Mouse (Mus musculus) gastrocnemius, postnatal 4 days (tissue): Measurements from ENCODE around the gene Znhit1. TPM values are rescaled to one million over a fixed set of nuclear protein-coding genes. Genes with fewer than 3 reads are reported as not detected.

ENCODE experiments used
- DNase-seq, 2 experiments: peaks; one replicate each; pipeline ENCODE4 v3.0.0; 2021 to 2022; ENCODE audit warnings: low spot score in 2 of 2, mixed read lengths in 2 of 2
- total RNA-seq, 2 experiments: library from RNA; stranded (reverse); gene quantifications; 2 replicates each; pipeline ENCODE4 v1.2.3; 2021

The Znhit1 gene
- total RNA-seq, 2 experiments from 2014 or later: 40.4 to 45.4 TPM

DNA sequence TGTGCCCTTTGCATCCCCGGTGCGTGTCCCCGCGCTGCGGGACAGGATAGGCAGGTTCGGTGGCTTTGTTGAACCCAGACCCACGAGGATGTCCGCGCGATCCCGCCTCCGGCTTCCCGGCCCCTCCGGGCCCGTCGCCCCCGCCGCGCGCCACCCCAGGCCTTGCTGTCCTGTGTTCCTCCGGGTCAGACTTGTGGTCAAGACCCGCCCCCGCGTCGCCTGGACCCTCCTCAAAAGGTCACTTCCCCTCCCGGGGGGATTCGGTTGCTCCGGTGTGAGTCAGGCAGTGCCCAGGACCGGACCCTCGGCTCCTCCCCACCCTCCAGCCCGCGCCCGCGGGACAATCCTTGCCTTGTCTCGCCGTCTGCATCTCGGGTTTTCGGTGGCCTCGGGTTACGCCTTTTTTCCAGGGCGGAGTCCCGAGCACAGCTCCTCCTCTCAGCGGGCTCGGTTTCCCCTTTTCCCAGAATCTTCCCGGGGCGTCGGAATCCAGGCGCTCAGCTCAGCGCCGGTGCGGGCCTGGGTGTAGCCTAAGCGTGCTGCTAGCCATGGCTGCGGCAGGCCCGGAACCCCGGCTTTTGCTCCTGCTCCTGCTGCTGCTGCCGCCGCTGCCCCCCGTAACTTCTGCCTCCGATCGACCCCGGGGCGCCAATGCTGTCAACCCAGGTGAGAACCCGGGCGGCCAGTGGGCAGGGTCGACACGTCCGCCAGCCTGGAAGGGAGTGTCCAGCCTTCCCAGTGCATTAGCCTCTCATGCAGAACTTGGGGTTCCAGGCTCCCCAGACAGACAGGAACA is 485 bp downstream of the Znhit1 start:
- DNase-seq: peak; percentile 73 to 80

GRCm38 (mm10) chr5:136986695-136987137 is 1.1 kb downstream of the Znhit1 start, which contains the start of gene Plod3:
Plod3 (plus strand) TSS chr5:136987019.
- peak; percentile 92 to 97 for DNase-seq

GRCm38 (mm10) chr5:136984828-136985227 is 3.0 kb downstream of the Znhit1 start:
- no peak for DNase-seq

- peak in 1 of 2 experiments; percentile 54 for DNase-seq
These were observed 5.4 kb downstream of the Znhit1 start for GRCm38 (mm10) chr5:136982338-136982930.

GRCm38 (mm10) chr5:136980974-136981373 is 6.8 kb downstream of the Znhit1 start:
- DNase-seq: no peak

GRCm38 (mm10) chr5:136979762-136980161 is 8.1 kb downstream of the Znhit1 start:
- DNase-seq: no peak

DNA sequence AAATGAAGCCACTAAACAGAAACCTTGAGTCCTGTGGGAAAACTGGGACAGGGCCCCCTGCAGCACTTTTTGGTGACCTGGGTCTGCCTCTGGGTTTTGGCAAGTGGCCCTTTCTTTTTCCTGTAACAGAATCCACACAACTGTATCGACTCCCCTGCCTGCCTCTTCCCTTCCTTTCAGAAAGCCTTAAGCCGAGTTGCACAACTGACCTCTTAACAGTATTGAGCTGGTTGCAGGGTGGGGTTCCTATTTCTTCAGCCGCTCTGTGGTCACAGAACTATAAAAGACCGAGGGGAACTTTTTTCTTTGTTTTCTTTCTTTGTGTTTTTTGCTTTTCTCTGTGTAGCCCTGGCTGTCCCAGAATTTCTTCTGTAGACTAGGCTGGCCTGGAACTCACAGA is 10.1 kb downstream of the Znhit1 start:
- no peak for DNase-seq

GRCm38 (mm10) chr5:136973670-136974069 is 14.2 kb downstream of the Znhit1 start:
- no peak for DNase-seq

GRCm38 (mm10) chr5:136970703-136971102 is 17.1 kb downstream of the Znhit1 start:
- peak in 1 of 2 experiments; percentile 73 for DNase-seq

DNA sequence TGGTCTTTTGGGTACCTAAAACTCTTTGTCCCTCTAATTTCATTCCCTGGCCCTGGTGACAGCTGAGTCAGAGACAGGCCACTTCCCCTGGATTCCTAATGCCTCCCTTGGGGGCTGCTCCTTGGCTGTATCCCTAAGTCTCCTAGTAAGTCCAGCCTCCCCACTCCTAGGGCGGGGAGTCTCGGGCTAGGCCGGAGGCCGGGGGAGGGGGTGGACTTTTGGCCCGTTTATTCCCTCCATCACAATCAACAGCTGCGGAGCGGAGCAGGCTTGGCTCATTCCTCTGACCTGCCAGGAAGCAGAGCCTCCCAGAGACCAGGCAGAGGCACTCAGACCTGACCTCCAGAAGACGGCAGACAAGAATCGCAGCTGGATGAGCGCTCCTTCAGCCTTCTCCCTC is 20.2 kb downstream of the Znhit1 start:
- DNase-seq: peak; percentile 57 to 81

DNA sequence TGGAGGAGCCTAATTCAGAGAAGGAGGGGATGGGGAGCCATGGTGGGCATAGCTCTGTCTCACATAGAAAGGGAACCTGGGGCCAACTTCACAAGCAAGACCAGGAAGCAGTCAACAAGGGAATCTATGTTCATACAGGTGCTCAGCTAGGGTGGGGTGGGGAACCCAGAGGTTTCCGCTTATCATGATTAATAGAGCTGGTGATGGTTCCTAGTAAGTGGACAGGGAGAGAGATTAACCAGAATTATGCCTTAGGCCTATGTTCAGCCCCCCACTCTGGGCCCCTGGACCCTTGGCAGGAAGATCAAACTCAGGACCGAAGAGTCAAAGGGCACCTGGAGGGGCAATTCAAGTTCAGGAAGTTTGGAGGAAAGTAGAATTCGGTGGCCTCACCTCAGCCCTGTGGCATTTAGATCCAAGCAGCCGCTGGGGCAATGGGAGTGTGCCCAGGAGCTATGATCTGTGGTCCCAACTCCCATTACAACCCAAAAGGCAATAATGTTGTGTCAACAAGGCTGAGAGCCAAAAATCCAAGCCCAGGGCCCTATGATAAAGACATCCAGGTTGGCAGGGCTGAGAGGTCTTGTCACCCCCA is 20.9 kb downstream of the Znhit1 start:
- DNase-seq: no peak

DNA sequence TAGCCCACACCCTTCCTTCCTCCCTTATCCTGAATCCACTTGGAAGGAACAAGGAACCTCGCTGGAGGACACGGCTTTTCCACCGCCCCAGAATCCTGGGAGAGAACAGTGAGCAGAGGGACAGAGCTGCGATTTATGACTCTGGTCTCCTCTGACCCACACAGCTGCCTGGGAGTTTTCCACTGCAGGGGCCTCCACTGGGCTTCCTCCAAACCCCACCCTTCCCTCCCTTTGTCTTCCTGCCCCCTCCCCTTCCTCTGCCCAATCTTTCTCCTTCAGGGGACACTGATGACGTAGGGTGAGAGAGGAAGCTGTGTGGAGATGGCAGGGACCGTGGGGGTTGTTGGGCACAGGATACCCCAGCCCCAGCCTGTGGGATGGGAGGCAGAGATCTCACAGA is 21.5 kb downstream of the Znhit1 start, which contains the start of gene Cldn15:
Gene Cldn15 (plus strand): TSS at position 286 of the 400 bp plus-strand sequence.
- peak in 1 of 2 experiments; percentile 24 for DNase-seq

GRCm38 (mm10) chr5:136965686-136966085 is 22.1 kb downstream of the Znhit1 start:
- DNase-seq: no peak

GRCm38 (mm10) chr5:136965210-136965609 is 22.6 kb downstream of the Znhit1 start:
- DNase-seq: no peak

GRCm38 (mm10) chr5:136962966-136963540 is 24.8 kb downstream of the Znhit1 start:
- no peak for DNase-seq

DNA sequence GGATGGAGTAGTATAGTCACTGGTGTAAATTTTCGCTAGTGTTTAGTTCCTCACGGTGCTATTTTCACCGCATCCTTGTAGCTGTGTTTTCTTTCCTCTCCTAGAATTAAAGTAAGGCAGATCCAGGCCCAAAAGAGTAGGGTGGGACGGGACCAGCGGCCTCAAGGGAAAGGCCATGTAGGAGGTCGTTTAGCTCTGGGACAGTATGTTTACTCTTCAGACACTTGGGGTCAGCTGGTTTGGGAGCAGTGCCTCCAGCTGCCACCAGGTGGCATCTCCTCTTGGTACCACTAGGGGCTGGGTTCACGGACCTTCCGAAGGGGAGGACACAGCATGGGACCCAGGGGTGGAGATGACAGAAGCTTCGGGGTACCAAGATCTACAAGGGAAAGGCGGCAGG is 25.3 kb downstream of the Znhit1 start:
- DNase-seq: peak; percentile 64 to 84

- peak; percentile 69 to 90 for DNase-seq
These were observed 25.8 kb downstream of the Znhit1 start for GRCm38 (mm10) chr5:136961983-136962461.

- DNase-seq: no peak
These were observed 26.4 kb downstream of the Znhit1 start for GRCm38 (mm10) chr5:136961334-136961982.

- no peak for DNase-seq
These were observed 27.8 kb downstream of the Znhit1 start for GRCm38 (mm10) chr5:136960053-136960452.

DNA sequence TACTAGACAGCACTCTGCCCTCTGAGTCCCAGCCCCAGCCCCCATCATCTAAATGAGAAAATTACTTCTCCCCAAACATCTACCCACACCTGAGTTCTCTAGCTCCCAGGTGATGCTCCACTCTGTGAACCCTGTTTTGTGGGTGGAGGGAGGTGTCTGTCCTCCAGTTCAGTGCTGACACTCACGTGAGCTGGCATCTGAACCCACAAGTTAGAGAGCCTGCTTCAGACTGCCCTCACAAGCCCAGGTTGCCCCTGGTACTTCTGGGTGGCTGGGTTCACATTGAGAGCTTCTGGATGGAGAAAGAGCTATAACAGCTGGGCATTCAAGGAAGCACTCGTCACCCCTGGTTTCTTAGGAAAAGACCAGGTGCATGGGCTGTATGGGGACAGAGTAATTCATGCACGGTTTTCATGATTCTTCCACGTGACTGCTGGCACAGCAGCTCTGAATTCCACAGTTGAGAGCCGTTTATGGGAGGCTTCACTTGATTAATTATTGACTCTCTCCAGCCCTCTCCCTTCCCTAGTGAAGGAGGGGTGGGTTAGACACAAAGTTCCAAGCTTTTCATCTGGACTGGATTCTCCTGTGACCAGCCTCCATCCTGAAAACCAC is 28.7 kb downstream of the Znhit1 start:
- DNase-seq: no peak
